Mouse (Mus musculus): ENCODE measurements around the gene Pcolce2. TPM values are rescaled to one million over a fixed set of nuclear protein-coding genes. Genes with fewer than 3 reads are reported as not detected.
"Not testable (repeated sequence)": the region's sequence is repeated elsewhere in the genome, so short reads cannot be mapped to it uniquely, and the experiment has no call there.

Gene Pcolce2
- polyA plus RNA-seq, 1 experiment from 2014 or later: 20.6 TPM

GRCm38 (mm10) chr9:95614861-95615615 is 22.4 kb upstream of the Pcolce2 start:
- no peak overlapping the region for H3K4me2 ChIP-seq (ENCODE audit: low read depth, low read length)
- no peaks in the 10 kb centered on the region for H3K4me1 ChIP-seq (ENCODE audit: insufficient read depth)
- H3K9me3 ChIP-seq (ENCODE audit: low read length): no peaks in the 10 kb centered on the region
- ATAC-seq: no peak
- H3K9ac ChIP-seq (replicated peaks): no peak overlapping the region
- WGBS (ENCODE audit: insufficient replicate concordance): 69% methylated on average over 14 of the region's 14 CpGs
- H3K36me3 ChIP-seq (replicated peaks; ENCODE audit: insufficient read depth, low read length): no peaks in the 10 kb centered on the region
- no peak overlapping the region for H3K27ac ChIP-seq (ENCODE audit: low read depth)
- no peak for DNase-seq
- no peak overlapping the region for H3K4me3 ChIP-seq (ENCODE audit: low read depth, low read length)
- H3K27me3 ChIP-seq (ENCODE audit: insufficient read depth, low read length): no peaks in the 10 kb centered on the region
- TF ChIP-seq CTCF (IDR thresholded peaks at IDR 0.05; ENCODE audit: low read depth): no peak
- TF ChIP-seq EP300 (IDR thresholded peaks at IDR 0.05; ENCODE audit: low read depth): no peak

- Histone ChIP-seq H3K27ac (ENCODE audit: low read depth) (no peak overlapping the region), H3K4me3 (ENCODE audit: low read depth, low read length) (no peak overlapping the region), H3K27me3 (ENCODE audit: insufficient read depth, low read length) (no peaks in the 10 kb centered on the region), H3K9ac (replicated peaks) (no peak overlapping the region), H3K36me3 (replicated peaks; ENCODE audit: insufficient read depth, low read length) (no peaks in the 10 kb centered on the region), H3K4me1 (ENCODE audit: insufficient read depth) (no peaks in the 10 kb centered on the region), H3K9me3 (ENCODE audit: low read length) (no peaks in the 10 kb centered on the region), H3K4me2 (ENCODE audit: low read depth, low read length) (no peak overlapping the region)
- 76% methylated on average over 3 of the region's 3 CpGs for WGBS (ENCODE audit: insufficient replicate concordance)
- no peak for TF ChIP-seq CTCF (IDR thresholded peaks at IDR 0.05; ENCODE audit: low read depth)
- TF ChIP-seq EP300 (IDR thresholded peaks at IDR 0.05; ENCODE audit: low read depth): no peak
- ATAC-seq: no peak
- no peak for DNase-seq
These were observed 21.4 kb upstream of the Pcolce2 start for GRCm38 (mm10) chr9:95615961-95616360.

GRCm38 (mm10) chr9:95618572-95618971 is 18.8 kb upstream of the Pcolce2 start:
- no peak for ATAC-seq
- no peaks in the 10 kb centered on the region for H3K27me3 ChIP-seq (ENCODE audit: insufficient read depth, low read length)

GRCm38 (mm10) chr9:95624072-95624471 is 13.3 kb upstream of the Pcolce2 start:
- no peak for TF ChIP-seq CTCF (IDR thresholded peaks at IDR 0.05; ENCODE audit: low read depth)
- no peak for TF ChIP-seq EP300 (IDR thresholded peaks at IDR 0.05; ENCODE audit: low read depth)
- no peaks in the 10 kb centered on the region for H3K9me3 ChIP-seq (ENCODE audit: low read length)
- H3K4me1 ChIP-seq (ENCODE audit: insufficient read depth): no peaks in the 10 kb centered on the region
- H3K27ac ChIP-seq (ENCODE audit: low read depth): no peak overlapping the region
- no peak overlapping the region for H3K4me2 ChIP-seq (ENCODE audit: low read depth, low read length)
- DNase-seq (no peak), ATAC-seq (no peak)
- H3K4me3 ChIP-seq (ENCODE audit: low read depth, low read length): no peak overlapping the region
- no peak overlapping the region for H3K9ac ChIP-seq (replicated peaks)
- WGBS (ENCODE audit: insufficient replicate concordance): 80% methylated on average over 3 of the region's 3 CpGs
- H3K27me3 ChIP-seq (ENCODE audit: insufficient read depth, low read length): no peaks in the 10 kb centered on the region
- H3K36me3 ChIP-seq (replicated peaks; ENCODE audit: insufficient read depth, low read length): no peaks in the 10 kb centered on the region

More at GRCm38 (mm10) chr9:95618572-95618971, 18.8 kb upstream of the Pcolce2 start:
- H3K4me2 ChIP-seq (ENCODE audit: low read depth, low read length): no peak overlapping the region
- no peaks in the 10 kb centered on the region for H3K36me3 ChIP-seq (replicated peaks; ENCODE audit: insufficient read depth, low read length)
- TF ChIP-seq EP300 (IDR thresholded peaks at IDR 0.05; ENCODE audit: low read depth) (no peak), CTCF (IDR thresholded peaks at IDR 0.05; ENCODE audit: low read depth) (no peak)
- H3K9me3 ChIP-seq (ENCODE audit: low read length): no peaks in the 10 kb centered on the region
- WGBS (ENCODE audit: insufficient replicate concordance): 68% methylated on average over 1 of the region's 1 CpGs
- no peaks in the 10 kb centered on the region for H3K4me1 ChIP-seq (ENCODE audit: insufficient read depth)
- H3K4me3 ChIP-seq (ENCODE audit: low read depth, low read length): no peak overlapping the region
- no peak for DNase-seq
- H3K9ac ChIP-seq (replicated peaks): no peak overlapping the region
- H3K27ac ChIP-seq (ENCODE audit: low read depth): no peak overlapping the region

- Histone ChIP-seq H3K36me3 (replicated peaks; ENCODE audit: insufficient read depth, low read length) (no peaks in the 10 kb centered on the region), H3K27ac (ENCODE audit: low read depth) (no peak overlapping the region), H3K9ac (replicated peaks) (no peak overlapping the region), H3K4me3 (ENCODE audit: low read depth, low read length) (no peak overlapping the region), H3K27me3 (ENCODE audit: insufficient read depth, low read length) (no peaks in the 10 kb centered on the region), H3K4me1 (ENCODE audit: insufficient read depth) (no peaks in the 10 kb centered on the region), H3K9me3 (ENCODE audit: low read length) (no peaks in the 10 kb centered on the region), H3K4me2 (ENCODE audit: low read depth, low read length) (no peak overlapping the region)
- no peak for ATAC-seq
- WGBS (ENCODE audit: insufficient replicate concordance): 69% methylated on average over 6 of the region's 6 CpGs
- DNase-seq: no peak
- TF ChIP-seq CTCF (IDR thresholded peaks at IDR 0.05; ENCODE audit: low read depth): no peak
- TF ChIP-seq EP300 (IDR thresholded peaks at IDR 0.05; ENCODE audit: low read depth): no peak
These were observed 8.9 kb upstream of the Pcolce2 start for GRCm38 (mm10) chr9:95628439-95628948.

- not testable (repeated sequence) for H3K4me2 ChIP-seq (ENCODE audit: low read depth, low read length); ATAC-seq; DNase-seq; H3K4me3 ChIP-seq (ENCODE audit: low read depth, low read length); H3K9me3 ChIP-seq (ENCODE audit: low read length); H3K36me3 ChIP-seq (replicated peaks; ENCODE audit: insufficient read depth, low read length); H3K27me3 ChIP-seq (ENCODE audit: insufficient read depth, low read length); H3K9ac ChIP-seq (replicated peaks); H3K27ac ChIP-seq (ENCODE audit: low read depth); H3K4me1 ChIP-seq (ENCODE audit: insufficient read depth)
- 73% methylated on average over 2 of the region's 2 CpGs for WGBS (ENCODE audit: insufficient replicate concordance)
These were observed 7.8 kb upstream of the Pcolce2 start for GRCm38 (mm10) chr9:95629561-95629960.
